Mouse (Mus musculus) lung, embryonic 16.5 days (tissue): ENCODE data around the gene Tead3. TPM values are rescaled to one million over a fixed set of nuclear protein-coding genes. Genes with fewer than 3 reads are reported as not detected.

Experiments used
- polyA plus RNA-seq: library from polyadenylated mRNA; unstranded; fragments of >200 nt; fragmentation: Nextera tagmentation; extraction: Ambion mirVana; gene quantifications from 2 replicates; pipeline ENCODE4 v1.2.1, GENCODE M21; 2015

Tead3 gene
- polyA plus RNA-seq, 1 experiment from 2014 or later = 11.6 TPM

Other genes starting within 250 kb of the Tead3 start
- 1.3 and 1.4 TPM in 2 replicates for gene Scube3, start 208.7 kb downstream of the Tead3 start, polyA plus RNA-seq
- 34.2 and 34.9 TPM in 2 replicates for gene Zfp523, start 173.7 kb downstream of the Tead3 start, polyA plus RNA-seq
- gene Def6, start 143.0 kb downstream of the Tead3 start, polyA plus RNA-seq = 5.2 and 8.6 TPM in 2 replicates
- gene Ppard, start 118.1 kb downstream of the Tead3 start, polyA plus RNA-seq = 2.7 TPM in 2 replicates
- gene Fance, start 37.3 kb downstream of the Tead3 start, polyA plus RNA-seq = 22.1 and 32.4 TPM in 2 replicates
- gene Rpl10a, start 22.3 kb downstream of the Tead3 start, polyA plus RNA-seq = 615 and 635 TPM in 2 replicates
- gene Tulp1, start 14.4 kb upstream of the Tead3 start, polyA plus RNA-seq = 7.6 and 9.3 TPM in 2 replicates
- gene Fkbp5, start 166.7 kb upstream of the Tead3 start, polyA plus RNA-seq = 38.5 and 43.8 TPM in 2 replicates
- not detected in 2 replicates for gene Armc12, start 180.0 kb upstream of the Tead3 start, polyA plus RNA-seq
- not detected in 2 replicates for gene Clpsl2, start 198.6 kb upstream of the Tead3 start, polyA plus RNA-seq
- 0.35 and 1.8 TPM in 2 replicates for gene Clps, start 209.9 kb upstream of the Tead3 start, polyA plus RNA-seq
- gene Lhfpl5, start 224.8 kb upstream of the Tead3 start, polyA plus RNA-seq = 0.48 and 0.50 TPM in 2 replicates